Mouse (Mus musculus) B cell, adult (primary cell): ENCODE data around the gene Pnpla3. TPM values are rescaled to one million over a fixed set of nuclear protein-coding genes. Genes with fewer than 3 reads are reported as not detected.

Source experiments
- total RNA-seq: library from RNA; stranded (reverse); gene quantifications from 4 replicates; pipeline ENCODE4 v1.2.4, GENCODE M21; 2023; ENCODE audit not compliant: inconsistent age

The Pnpla3 gene
- total RNA-seq = not detected in 4 replicates

DNA sequence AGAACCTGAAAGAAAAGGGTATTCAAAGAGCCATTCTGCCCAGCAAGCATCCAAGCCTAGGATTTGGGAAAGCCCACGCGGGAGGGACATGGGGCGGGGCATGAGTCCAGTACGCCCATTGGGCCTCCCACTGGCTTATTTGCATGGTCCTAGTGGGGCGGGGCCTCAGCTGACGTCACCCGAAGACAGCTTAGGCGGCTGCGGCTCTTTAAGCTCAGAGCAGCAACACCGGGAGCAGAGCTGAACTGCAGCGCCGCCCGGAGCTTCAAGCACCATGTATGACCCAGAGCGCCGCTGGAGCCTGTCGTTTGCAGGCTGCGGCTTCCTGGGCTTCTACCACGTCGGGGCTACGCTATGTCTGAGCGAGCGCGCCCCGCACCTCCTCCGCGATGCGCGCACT, at the start of gene Pnpla3:
Gene Pnpla3 (plus strand): TSS at position 238 of the 400 bp plus-strand sequence.

DNA sequence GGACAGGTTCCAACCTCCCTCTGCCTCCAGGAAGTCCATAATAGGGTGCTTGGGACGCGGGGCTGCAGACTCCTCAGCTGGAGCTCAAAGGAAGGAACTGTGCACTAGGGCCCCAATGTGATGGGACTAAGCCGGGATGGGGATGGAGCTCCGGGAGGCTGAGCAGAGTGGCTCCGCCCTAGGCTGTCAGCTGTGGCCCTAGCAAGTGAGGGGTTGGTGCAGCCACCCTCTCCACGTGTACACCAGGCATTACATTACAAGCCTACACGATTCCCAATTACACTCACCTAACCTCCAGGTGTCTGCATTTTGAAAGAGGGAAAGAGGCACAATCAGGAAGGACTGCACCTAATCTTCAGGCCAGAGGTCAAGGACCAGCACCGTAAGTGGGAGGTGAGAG, 44.6 kb upstream of the Pnpla3 start, which contains the start of gene Pnpla5:
Gene Pnpla5 (minus strand): TSS at position 101 of the 400 bp plus-strand sequence.

DNA sequence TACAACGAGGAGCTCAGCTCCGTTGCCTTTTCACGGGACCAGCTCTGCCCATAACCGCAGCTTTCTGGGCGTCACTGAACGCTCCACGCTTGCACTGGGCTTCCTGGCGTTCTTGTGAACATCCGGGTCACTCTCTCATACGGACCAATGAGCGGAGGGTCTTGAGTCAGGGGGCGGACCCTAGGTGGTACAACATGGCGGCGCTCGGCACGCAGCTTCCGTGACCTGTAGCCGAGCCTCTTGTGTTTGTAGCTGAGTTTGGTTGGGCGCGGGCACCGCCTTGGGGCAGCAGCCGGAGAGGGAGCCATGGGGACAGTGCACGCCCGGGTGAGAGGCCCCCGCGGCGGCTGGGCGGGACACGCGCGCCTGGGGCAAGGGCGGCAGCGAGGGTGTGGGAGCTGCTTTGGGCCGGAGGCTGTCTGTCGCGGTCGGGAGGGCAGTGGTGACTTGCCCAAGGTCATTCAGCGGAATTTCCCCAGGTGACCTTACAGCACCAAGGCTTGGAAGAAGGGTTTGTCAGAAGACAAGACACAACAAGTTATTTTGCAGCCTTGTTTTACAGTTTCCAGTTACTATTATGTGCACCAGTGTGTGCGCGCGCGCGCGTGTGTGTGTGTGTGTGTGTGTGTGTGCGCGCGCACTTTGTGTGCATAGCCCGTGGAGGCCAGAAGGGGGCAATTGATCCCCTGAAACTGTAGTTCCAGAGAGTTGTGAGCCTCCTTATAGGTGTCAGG, 24.6 kb downstream of the Pnpla3 start, which contains the start of gene Samm50:
Gene Samm50 (plus strand): TSS at position 184 of the 734 bp plus-strand sequence.

DNA sequence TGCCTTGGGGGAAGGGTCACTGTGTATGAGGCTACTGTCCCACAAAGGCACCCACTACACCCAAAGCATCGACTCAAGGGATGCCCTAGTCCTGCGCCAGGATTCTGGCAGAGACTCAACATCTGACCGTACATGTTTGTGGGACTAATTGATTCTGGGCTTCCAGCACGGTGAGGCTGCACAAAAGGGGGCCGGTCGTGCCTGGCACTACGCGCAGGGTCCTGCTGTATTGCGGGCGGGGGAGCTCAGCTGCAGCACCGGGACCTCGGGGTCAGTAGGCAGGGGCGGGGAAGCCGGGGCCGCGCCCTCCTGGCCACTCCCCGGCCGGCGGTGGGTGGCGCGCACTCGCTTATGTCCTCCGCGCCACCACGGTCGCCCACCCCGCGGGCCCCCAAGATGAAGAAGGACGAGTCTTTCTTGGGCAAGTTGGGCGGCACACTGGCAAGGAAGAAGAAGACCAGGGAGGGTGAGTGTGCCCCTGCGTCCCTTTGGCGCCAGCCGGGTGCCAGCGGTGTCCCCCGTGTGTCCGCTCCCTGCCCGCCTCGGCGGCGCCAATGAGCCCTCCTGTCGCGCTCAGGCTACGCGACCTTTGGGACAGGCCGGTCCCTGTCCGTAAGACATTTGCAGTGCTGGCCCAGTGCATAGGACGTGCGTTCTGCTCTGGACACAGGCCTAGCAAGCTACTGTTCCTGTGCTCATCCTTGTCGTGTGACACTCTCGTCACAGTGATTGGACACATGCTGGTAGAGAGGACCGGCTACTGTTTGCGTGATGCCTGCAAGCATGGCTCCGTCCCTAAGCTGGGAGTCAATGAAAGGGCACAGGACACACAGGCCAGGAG, 64.3 kb downstream of the Pnpla3 start, which contains the start of gene Parvb:
Gene Parvb (plus strand): TSS at position 323 of the 841 bp plus-strand sequence.

Other genes starting within 250 kb of the Pnpla3 start
- gene Efcab6, start 102.5 kb upstream of the Pnpla3 start, total RNA-seq = not detected in 4 replicates
- not detected in 4 replicates for gene Sult4a1, start 62.1 kb upstream of the Pnpla3 start, total RNA-seq
- gene Pnpla5, start 44.7 kb upstream of the Pnpla3 start, total RNA-seq = not detected in 4 replicates
- 75.0 to 78.6 TPM (median 77.3 TPM) in 4 replicates for gene Samm50, start 24.4 kb downstream of the Pnpla3 start, total RNA-seq
- 0.48 to 1.5 TPM (median 0.98 TPM) in 4 replicates for gene Parvb, start 64.2 kb downstream of the Pnpla3 start, total RNA-seq
- gene Parvg, start 156.2 kb downstream of the Pnpla3 start, total RNA-seq = 98.8 to 127 TPM (median 101 TPM) in 4 replicates